Mouse (Mus musculus) heart, embryonic 14.5 days (tissue): ENCODE results near the gene Tmem131l. TPM values are rescaled to one million over a fixed set of nuclear protein-coding genes. Genes with fewer than 3 reads are reported as not detected.

Source experiments
- ATAC-seq: fragments of 200-750 bp; cut with Nextera tagmentation; 2 replicates; pipeline ENCODE4 v1.8.0; 2017; ENCODE audit warnings: low read depth, moderate TSS enrichment; ENCODE audit not compliant: insufficient number of reproducible peaks, insufficient read depth, low FRiP score
- H3K27ac ChIP-seq, 2 experiments: fragments of 200-500 bp in 1 of 2; fragments of 300-500 bp in 1 of 2; sonication (generic) in 1 of 2; replicated peaks in 1 of 2; 2 replicates each; pipeline ENCODE4 v1.5.1; 2012 to 2014; ENCODE audit warnings: low read depth in 2 of 2, low read length in 2 of 2, control low read depth in 1 of 2, mild to moderate bottlenecking in 1 of 2, mixed read lengths in 1 of 2; ENCODE audit not compliant: control insufficient read depth in 1 of 2, insufficient read depth in 1 of 2
- H3K27me3 ChIP-seq: fragments of 300-500 bp; sonication (generic); 2 replicates; pipeline ENCODE4 v1.6.1; 2014; ENCODE audit warnings: mild to moderate bottlenecking, low read length, control low read depth; ENCODE audit not compliant: control insufficient read depth, insufficient read depth
- H3K36me3 ChIP-seq: fragments of 300-500 bp; sonication (generic); 2 replicates; pipeline ENCODE4 v1.6.1; 2014; ENCODE audit warnings: mild to moderate bottlenecking, control low read depth, low read length, mixed read lengths; ENCODE audit not compliant: control insufficient read depth, insufficient read depth
- H3K4me1 ChIP-seq, 2 experiments: fragments of 200-500 bp in 1 of 2; fragments of 300-500 bp in 1 of 2; sonication (generic) in 1 of 2; 2 replicates each; pipeline ENCODE4 v1.6.1; 2012 to 2014; ENCODE audit warnings: low read length in 2 of 2, control low read depth in 1 of 2, mixed read lengths in 1 of 2; ENCODE audit not compliant: control insufficient read depth in 2 of 2, insufficient read depth in 2 of 2
- H3K4me2 ChIP-seq: fragments of 300-500 bp; sonication (generic); 2 replicates; pipeline ENCODE4 v1.6.1; 2014; ENCODE audit warnings: mild to moderate bottlenecking, low read length
- H3K4me3 ChIP-seq, 2 experiments: fragments of 200-500 bp in 1 of 2; fragments of 300-500 bp in 1 of 2; sonication (generic) in 1 of 2; 2 replicates each; pipeline ENCODE4 v1.5.1; 2012 to 2014; ENCODE audit warnings: low read length in 2 of 2, mild to moderate bottlenecking in 2 of 2, control low read depth in 1 of 2, low read depth in 1 of 2, moderate library complexity in 1 of 2; ENCODE audit not compliant: control insufficient read depth in 1 of 2, insufficient read depth in 1 of 2
- H3K9ac ChIP-seq: fragments of 300-500 bp; sonication (generic); 2 replicates; pipeline ENCODE4 v1.6.1; 2014; ENCODE audit warnings: mild to moderate bottlenecking, low read length
- H3K9me3 ChIP-seq: fragments of 300-500 bp; sonication (generic); 2 replicates; pipeline ENCODE4 v1.6.1; 2016; ENCODE audit warnings: low read length, control low read depth; ENCODE audit not compliant: control insufficient read depth
- WGBS: fragments of 180-500 bp; shearing (Covaris S2); extraction: QIAGEN DNeasy Blood & Tissue Kit; methylation state at CpG from one replicate; pipeline ENCODE4 v1.1.7; 2014; 5-methylcytosine and 5-hydroxymethylcytosine counted together
- polyA plus RNA-seq: library from polyadenylated mRNA; unstranded; fragments of >200 nt; fragmentation: Nextera tagmentation; extraction: Ambion mirVana; gene quantifications from 2 replicates; pipeline ENCODE4 v1.2.1, GENCODE M21; 2014

Tmem131l gene
- polyA plus RNA-seq, 1 experiment from 2014 or later = 30.6 TPM

DNA sequence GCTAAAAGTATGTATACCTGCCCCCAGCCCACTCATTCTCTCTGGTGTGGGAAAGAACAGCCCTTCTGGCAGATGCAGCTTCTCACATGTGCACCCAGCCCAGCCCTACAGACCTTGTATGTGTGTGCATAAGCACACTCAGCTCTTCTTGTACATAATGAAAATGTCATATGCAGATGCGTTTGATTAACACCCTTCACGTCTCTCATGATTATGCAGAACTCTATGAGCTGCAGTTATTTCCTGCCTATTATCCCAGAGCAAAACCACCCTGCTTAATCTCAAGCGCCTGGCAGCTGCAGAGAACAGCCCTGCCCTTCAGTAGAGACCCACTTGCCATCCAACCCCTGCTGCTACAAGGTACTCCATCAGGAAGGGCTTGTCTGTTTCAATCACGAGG, 55.6 kb downstream of the Tmem131l start:
- ATAC-seq = no peak
- Histone ChIP-seq H3K4me2 (no peak overlapping the region), H3K9ac (no peak overlapping the region), H3K9me3 (no peaks in the 10 kb centered on the region), H3K36me3 (no peaks in the 10 kb centered on the region), H3K27ac (no peak overlapping the region), H3K4me1 (peaks cover 18 to 20% of the 10 kb centered on the region in 2 experiments), H3K4me3 (no peak overlapping the region), H3K27me3 (no peaks in the 10 kb centered on the region)
- 40% methylated on average over 4 of the region's 4 CpGs for WGBS

GRCm38 (mm10) chr3:83982821-83983220, 57.2 kb downstream of the Tmem131l start:
- WGBS = 89% methylated on average over 4 of the region's 4 CpGs
- H3K4me1 ChIP-seq = peaks cover 16 to 29% of the 10 kb centered on the region in 2 experiments
- no peak overlapping the region for H3K27ac ChIP-seq
- H3K4me2 ChIP-seq = no peak overlapping the region
- no peak overlapping the region for H3K9ac ChIP-seq
- ATAC-seq = no peak
- no peak overlapping the region for H3K4me3 ChIP-seq
- H3K9me3 ChIP-seq = no peaks in the 10 kb centered on the region
- H3K27me3 ChIP-seq = no peaks in the 10 kb centered on the region
- no peaks in the 10 kb centered on the region for H3K36me3 ChIP-seq

DNA sequence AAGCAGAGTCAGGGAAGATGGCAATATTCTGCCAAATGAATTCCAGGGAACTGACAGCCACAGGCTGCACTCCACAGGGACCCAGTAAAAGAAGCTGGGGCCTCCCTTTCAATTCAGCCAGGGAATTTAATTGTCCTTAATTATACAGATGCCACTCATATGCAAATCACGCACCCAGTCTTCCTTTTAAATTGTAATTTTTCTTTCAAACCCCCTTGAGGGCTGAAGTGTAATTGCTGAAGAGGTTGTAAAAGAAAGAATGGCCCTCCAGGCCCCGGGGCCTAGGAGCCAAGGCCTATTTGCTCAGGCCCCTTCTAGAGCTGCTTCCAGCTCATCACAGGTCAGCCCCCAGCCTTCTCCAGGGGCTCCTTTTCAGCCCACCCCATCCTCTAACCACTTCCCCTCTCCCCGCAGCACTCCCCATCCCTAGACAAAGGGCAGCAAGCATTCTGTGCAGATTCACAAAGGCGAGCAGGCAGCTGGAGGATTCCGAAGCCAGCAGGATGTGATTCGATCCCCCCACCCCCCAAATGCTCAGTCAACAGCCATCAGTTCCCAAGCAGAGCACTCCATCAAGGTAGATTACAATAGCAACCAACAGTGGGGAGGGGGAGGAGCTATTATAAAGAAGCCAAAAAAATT, 59.6 kb downstream of the Tmem131l start:
- H3K4me3 ChIP-seq = no peak overlapping the region
- WGBS = 62% methylated on average over 6 of the region's 6 CpGs
- H3K9ac ChIP-seq = no peak overlapping the region
- peaks cover 7 to 21% of the 10 kb centered on the region in 2 experiments for H3K4me1 ChIP-seq
- ATAC-seq = no peak
- no peak overlapping the region for H3K27ac ChIP-seq
- no peak overlapping the region for H3K4me2 ChIP-seq
- H3K9me3 ChIP-seq = no peaks in the 10 kb centered on the region
- no peaks in the 10 kb centered on the region for H3K27me3 ChIP-seq
- no peaks in the 10 kb centered on the region for H3K36me3 ChIP-seq

GRCm38 (mm10) chr3:83978497-83979410, 61.2 kb downstream of the Tmem131l start:
- Histone ChIP-seq H3K4me2 (no peak overlapping the region), H3K9ac (no peak overlapping the region), H3K4me1 (peaks cover 7 to 16% of the 10 kb centered on the region in 2 experiments), H3K27me3 (no peaks in the 10 kb centered on the region), H3K9me3 (no peaks in the 10 kb centered on the region), H3K4me3 (no peak overlapping the region), H3K27ac (no peak overlapping the region), H3K36me3 (no peaks in the 10 kb centered on the region)
- no peak for ATAC-seq
- 84% methylated on average over 4 of the region's 4 CpGs for WGBS

- Histone ChIP-seq H3K4me3 (no peak overlapping the region), H3K4me2 (no peak overlapping the region), H3K27ac (no peak overlapping the region), H3K9me3 (no peaks in the 10 kb centered on the region), H3K9ac (no peak overlapping the region), H3K4me1 (peaks cover 7 to 16% of the 10 kb centered on the region in 2 experiments), H3K27me3 (no peaks in the 10 kb centered on the region), H3K36me3 (no peaks in the 10 kb centered on the region)
- ATAC-seq = no peak
- 87% methylated on average over 3 of the region's 3 CpGs for WGBS
Observed at GRCm38 (mm10) chr3:83977817-83978216, 62.2 kb downstream of the Tmem131l start.

GRCm38 (mm10) chr3:83976161-83976560, 63.8 kb downstream of the Tmem131l start:
- no peaks in the 10 kb centered on the region for H3K9me3 ChIP-seq
- WGBS = 87% methylated on average over 3 of the region's 3 CpGs
- no peak for ATAC-seq
- no peaks in the 10 kb centered on the region for H3K27me3 ChIP-seq
- no peak overlapping the region for H3K9ac ChIP-seq
- H3K4me3 ChIP-seq = no peak overlapping the region
- no peaks in the 10 kb centered on the region for H3K36me3 ChIP-seq
- H3K4me2 ChIP-seq = no peak overlapping the region
- peaks cover 8 to 26% of the 10 kb centered on the region in 2 experiments for H3K4me1 ChIP-seq
- no peak overlapping the region for H3K27ac ChIP-seq

- Histone ChIP-seq H3K27ac (no peak overlapping the region), H3K4me3 (no peak overlapping the region), H3K36me3 (no peaks in the 10 kb centered on the region), H3K27me3 (no peaks in the 10 kb centered on the region), H3K4me2 (no peak overlapping the region), H3K4me1 (peaks cover 14 to 29% of the 10 kb centered on the region in 2 experiments), H3K9ac (no peak overlapping the region), H3K9me3 (no peaks in the 10 kb centered on the region)
- ATAC-seq = no peak
- 75% methylated on average over 2 of the region's 2 CpGs for WGBS
Observed at GRCm38 (mm10) chr3:83973339-83973738, 66.6 kb downstream of the Tmem131l start.
